Mouse (Mus musculus) heart, adult 18-20 months (tissue): ENCODE results near the gene Acta2. TPM values are rescaled to one million over a fixed set of nuclear protein-coding genes. Genes with fewer than 3 reads are reported as not detected.

ENCODE experiments used
- DNase-seq, 2 experiments: peaks; one replicate each; pipeline ENCODE4 v3.0.0; 2021 to 2022; ENCODE audit warnings: mixed read lengths in 1 of 2
- long read RNA-seq, 2 experiments: library from polyadenylated mRNA; stranded (forward); transcript quantifications; one replicate each; pipeline ENCODE4 v2.0.0; 2021
- total RNA-seq, 2 experiments: library from RNA; stranded (reverse); gene quantifications; 2 replicates each; pipeline ENCODE4 v1.2.3; 2021

Gene Acta2
- 100 to 1,000 TPM in 1 of 2 experiments, 10 to 100 TPM in 1; 89.3 to 104 TPM for total RNA-seq
- long read RNA-seq, experiment 1, transcript Acta2-201 (9 exons, 2,035 nt) = major isoform, 56 of 66 reads
- long read RNA-seq, experiment 1, partial matches to known transcripts = 3 of 66 reads
- long read RNA-seq, experiment 1, other reads (novel, unspliced or antisense) = 7 of 66 reads
- long read RNA-seq, experiment 2, transcript Acta2-201 (9 exons, 2,035 nt) = major isoform, 37 of 43 reads
- long read RNA-seq, experiment 2, partial matches to known transcripts = 5 of 43 reads
- long read RNA-seq, experiment 2, other reads (novel, unspliced or antisense) = 1 of 43 reads

DNA sequence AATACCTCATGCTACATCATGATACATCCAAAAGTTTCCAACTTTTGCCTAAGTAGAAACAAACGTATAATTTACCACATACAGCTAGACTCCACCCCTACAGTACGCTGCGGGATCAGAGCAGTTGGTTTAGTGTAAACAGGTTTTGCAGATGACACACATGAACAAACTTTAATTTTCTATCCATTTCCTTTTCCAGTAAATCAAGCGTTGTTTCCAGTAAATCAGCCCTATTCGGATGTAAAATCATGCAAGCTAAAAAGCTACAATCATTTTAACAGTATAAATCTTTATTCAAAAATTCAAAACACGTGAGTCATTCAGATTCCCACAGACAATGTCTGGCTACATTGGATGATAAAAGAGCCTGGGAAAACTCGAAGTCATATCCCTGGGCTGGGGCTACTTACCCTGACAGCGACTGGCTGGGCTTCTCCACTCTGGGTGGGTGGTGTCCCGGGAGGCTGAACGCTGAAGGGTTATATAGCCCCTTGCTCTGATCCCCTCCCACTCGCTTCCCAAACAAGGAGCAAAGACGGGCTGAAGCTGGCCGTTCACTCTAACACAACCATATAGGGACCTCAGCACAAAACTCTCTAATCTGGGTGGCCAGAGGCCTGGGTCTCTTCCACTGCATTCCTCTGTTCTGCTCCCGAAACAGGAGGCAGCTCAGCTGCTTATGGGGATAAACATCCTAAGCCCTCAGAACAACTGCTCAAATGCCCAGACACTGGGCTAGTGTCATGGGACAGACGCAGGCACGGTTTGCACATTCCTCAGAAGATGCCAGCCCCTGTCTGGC lies at the start of gene Acta2:
Gene Acta2 (minus strand): TSS at position 711 of the 802 bp plus-strand sequence.
- no peak for DNase-seq

DNA sequence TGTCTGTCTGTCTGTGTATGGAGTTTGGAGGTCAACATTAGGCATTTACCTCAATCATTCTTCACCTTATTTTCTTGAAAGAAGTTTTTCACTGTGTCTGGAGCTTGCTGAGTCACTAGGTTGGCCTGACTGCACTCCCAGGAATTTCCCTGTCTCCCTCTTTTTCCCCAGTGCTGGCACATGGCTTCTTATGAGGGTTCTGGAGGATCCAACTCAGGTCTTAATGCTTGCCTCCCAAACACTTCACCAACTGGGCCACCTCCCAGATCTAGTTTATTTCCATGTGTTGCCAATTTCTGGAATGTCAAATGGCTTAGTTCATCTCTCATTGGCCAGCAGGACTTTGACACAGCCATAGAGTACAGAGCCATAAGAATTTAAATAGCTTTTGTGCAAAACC lies 49.5 kb upstream of the Acta2 start:
- no peak for DNase-seq

DNA sequence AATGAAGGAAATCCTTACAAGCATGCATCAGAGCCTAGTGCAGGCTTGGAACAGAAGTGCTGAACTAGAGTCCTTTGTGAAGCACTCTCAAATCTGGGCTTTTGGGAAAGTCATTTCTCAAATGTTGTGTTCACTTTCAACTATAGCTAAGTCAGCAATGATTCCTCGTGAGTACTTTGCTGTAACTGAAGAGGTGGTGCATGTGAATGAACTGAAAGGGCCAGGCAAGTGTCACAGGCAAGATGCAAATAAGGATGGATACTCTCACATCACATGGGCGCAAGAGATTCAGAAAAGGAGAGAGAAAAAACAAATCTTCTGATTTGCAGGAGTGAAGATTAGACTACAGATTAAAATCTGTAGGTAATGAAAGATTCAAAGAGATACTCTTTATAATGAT lies 45.0 kb upstream of the Acta2 start:
- DNase-seq = no peak

DNA sequence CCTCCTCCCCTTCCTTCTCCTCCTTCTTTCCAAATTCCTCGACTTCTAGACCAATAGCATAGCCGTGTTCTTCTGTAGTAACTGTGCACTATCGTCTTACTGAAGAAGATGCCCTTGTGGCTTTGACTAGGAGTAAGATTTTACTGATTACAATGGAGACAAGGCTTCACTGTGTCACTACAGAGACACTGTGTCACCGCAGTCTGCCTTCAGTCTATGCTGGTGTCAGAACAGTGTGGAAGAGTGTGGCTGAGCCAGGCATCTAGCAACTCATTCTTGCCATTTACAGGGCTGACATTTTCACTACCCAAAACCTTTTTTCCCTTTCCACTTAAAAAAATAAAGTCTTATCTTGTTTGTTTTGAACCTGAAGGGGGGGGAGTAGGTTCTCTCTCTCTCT lies 43.8 kb upstream of the Acta2 start:
- no peak for DNase-seq

DNA sequence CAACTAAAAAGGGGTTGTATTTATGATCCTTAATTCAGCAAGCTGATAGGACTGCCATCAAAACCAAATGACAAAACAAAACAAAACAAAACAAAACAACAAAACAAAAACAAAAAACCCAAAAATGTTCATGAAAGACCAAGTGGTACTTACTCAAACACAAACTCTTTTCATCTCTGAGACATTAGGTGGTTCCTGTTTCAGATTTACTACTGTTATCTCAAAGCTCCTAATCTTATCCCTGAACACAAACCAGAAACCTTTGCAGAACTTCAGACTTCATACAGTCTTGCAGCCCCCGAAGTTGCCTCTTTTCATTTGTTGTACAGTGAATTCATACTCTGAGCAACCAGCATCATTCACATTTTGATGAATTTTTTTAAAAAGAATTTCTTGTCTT lies 43.1 kb upstream of the Acta2 start:
- no peak for DNase-seq

DNA sequence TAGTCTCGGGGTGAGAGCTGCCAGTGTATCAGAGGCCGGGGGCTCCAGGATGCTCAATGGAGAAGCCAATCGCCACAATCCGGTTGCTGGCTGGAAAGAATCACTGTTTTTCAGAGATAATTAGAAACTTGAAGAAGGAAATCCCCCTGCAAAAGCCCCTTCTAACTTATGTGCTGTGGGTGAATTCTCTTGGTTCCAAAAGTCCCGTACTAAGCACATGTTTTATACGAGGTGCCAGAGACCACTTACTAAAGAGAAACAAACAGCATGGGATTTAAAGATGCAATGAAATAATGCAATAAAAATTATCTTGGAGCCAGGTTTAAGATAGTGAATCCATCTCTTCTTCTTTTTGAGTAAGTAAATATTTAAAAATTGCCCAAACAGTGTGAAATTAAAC lies 40.1 kb upstream of the Acta2 start:
- no peak for DNase-seq

DNA sequence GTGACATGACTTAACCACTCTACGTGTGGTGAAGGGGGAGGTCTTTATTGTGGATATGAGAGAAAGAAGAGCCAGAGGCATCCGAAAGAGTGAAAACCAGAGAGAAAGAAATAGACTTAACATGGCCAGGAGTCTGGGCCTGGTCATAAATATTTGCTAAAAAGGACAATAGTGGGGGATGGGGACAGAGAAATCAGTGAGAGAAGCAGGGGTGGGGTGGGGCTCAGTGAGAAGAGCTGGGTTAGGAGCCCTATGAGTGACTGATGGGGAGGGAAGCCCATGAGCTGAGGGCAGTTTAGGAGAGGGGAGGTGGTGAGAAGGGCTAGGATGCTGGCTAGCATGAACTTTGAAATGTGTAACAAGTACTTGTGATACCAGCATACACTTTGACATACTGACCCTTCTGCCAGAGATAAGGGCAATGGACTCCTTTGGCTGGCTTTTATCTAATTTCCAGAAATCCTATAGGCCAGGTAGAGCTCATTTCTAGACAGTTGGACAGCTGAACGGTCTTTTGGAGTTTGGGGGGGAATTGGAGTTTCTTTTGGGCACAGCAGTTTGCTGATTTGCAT lies 38.1 kb upstream of the Acta2 start:
- DNase-seq = no peak

DNA sequence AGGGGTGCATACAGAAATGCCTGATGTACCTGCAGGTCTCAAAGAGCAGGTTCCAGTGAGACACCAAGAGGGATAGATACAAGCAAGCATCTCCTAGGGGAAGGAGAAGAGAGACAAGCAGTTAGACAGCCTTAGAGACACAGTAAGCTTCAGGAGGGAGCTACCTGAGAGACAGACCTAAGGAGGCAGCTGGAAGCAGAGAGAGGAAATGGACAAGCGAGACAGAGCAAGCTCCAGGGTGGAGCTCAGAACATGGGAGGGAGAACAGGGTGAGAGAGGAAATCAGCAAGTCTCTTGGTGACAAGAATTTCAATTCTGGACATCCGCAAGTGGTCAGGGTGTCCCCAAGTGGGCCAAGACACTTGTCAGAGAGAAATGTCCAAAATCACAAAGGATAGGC lies 37.3 kb upstream of the Acta2 start:
- DNase-seq = no peak

DNA sequence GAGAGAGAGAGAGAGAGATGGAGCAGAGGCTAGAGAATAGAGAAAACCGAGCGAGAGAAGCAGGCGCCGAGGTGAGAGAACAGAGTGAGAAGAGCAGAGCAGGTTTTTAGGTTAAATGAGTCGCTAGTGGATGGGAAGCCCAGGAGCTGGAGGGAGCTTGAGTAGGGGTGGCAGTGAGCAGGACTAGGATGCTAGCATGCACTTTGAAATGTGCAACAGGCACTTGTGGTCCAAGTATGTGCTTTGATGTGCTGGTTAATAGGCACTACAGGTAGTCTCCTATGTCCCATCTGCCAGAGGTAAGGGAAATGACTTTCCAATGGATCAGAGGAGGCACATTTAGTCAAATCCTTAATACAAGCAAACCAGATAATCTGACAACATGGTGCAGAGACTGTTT lies 36.6 kb upstream of the Acta2 start:
- DNase-seq = no peak

DNA sequence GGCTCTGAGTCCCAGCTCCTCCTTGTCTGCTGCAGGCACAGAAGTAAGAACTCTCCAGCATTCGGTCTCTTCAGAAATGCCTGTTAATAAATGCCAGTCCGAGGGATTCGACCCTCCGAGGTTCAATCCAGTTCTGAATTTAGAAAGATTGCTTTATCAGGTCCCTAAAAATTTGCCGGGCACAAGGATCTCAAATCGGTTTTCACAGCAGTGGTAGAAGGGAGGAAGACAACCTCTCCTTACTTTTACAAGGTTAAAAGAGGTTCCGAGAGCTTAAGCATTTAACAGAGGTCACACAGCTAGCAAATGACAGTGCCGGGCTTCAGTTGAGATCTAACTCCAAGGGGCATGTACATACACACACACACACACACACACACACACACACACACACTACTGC lies 36.0 kb upstream of the Acta2 start:
- DNase-seq = no peak

DNA sequence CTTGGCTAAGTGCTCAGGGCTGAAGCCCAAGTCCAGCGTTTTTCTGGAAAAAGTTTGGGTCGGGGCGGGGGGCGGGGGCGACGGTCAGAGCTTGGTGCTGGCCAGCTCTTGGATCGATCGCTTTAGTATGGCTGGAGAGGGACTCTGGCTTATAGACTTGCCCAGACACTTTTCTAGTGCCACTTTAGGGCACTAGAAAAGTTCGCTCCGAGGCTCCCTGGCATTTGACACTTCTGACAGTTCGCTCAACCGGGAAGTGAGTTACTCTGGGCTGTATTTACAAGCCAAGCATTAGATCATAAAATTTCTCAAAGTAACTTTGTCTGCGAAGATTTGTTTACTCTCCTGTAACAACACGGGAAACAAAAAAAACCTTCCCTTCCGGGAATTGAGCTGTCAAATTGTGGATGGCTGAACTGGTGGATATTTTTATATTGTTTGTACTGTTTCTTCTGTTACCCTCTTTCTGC lies 35.5 kb upstream of the Acta2 start:
- DNase-seq = peak; percentile 53 to 62

DNA sequence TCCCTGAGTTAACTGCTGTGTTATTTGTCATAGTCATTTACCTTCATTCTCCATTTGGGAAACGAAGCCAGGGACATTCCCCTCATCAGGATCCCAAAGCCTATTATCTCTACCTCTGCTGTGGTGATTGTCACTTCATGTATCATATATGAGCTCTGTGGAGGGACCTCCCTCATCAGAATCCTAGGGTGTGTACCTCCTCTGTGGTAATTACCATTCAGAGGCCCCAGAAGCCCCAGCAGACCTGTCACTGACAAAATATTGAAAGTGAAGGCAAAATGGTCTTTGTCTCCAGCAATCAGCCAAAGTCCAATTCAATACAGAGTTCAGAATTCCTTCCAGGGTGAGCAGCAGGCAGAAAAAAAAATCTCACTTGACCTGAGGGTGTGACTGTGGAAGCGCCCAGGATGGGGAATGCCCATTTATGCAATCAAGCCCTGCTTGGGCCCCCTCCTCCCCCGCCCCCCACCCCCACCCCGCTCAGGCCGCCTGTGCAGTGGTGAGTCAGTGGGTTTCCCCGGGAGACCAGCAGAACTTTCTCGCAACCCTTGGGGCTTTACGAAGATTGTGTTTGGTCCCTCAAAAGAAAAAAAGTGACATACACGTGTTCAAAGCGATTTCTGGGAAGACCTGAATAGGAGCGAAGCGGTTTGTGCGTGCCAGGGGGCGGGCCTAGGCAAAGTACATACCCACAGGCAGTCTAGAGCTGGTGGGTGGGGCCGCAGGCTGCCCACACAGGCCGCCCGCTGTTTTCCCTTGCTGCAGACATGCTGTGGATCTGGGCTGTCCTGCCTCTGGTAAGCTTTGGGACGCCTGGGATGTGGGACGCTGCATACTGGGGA lies 34.8 kb upstream of the Acta2 start, which contains the start of gene Fas:
Gene Fas (plus strand): TSS at position 719 of the 842 bp plus-strand sequence.
- peak; percentile 87 to 93 for DNase-seq

DNA sequence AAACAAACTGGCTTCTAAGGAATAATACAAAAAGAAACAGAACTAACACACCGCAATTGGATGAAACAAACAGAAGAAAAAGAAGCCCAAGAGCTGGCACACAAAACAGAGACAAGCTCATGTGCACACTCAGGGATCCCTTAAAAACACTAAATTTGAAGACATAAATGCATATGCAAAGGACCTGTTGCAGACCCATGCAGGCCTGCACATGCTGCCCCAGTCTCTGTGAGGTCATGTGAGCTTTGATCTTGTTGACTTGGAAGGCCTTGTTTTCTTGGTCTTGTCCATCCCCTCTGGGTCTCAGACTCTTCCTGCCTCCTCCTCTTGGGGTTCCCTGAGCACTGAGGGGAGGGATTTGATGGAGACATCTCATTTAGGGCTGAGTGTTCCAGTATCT lies 33.3 kb upstream of the Acta2 start:
- DNase-seq = no peak

DNA sequence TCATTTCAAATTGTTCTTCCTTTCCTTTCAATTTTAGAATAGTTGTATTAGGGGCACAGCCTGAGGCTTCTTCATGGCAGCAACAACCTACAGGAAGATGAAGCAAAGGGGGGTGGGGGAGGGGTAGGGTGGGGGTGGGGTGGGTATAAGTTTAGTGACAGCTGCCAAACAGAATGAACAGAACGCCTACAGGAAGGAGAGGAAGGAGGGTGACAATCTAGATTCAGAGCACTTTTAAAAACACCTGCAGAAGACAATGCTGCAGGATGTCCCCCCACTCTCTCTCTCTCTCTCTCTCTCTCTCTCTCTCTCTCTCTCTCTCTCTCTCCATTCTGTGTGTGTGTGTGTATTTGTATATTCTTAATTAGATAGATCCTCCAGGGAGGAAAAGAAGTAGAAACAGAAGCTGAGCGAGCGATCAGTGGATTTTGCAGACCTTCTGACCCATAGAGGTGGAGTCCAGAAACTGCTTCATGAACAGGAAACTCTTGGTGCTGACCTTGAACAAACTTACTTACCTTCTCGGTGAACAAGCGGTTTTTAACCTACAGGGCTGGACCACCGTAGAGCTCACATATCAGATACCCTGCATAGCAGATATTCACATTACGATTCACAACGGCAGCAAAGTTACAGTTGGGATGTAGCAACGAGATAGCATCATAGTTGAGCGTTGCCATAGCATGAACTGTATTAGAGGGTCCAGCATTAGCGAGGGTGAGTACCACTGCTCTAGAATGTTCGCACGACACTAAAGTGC lies 32.4 kb upstream of the Acta2 start:
- DNase-seq = no peak

DNA sequence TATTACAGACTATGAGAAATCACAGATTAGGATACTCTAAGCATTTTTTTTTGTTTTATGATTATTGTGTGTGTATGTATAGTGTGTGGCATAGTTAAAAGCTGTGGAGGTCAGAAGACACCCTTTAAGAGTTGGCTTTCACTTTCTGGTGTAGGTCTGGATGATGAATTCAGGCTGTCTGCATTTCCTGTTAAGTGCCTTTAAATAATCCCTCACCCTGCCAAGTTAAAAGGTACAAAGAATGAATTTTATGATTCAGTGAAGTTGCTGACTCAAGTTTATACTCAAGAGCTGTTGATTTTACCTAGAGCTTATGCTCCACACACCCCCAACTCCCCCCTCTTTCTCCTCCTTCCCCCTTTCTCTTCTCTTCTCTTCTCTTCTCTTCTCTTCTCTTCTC lies 31.8 kb upstream of the Acta2 start:
- DNase-seq = no peak

DNA sequence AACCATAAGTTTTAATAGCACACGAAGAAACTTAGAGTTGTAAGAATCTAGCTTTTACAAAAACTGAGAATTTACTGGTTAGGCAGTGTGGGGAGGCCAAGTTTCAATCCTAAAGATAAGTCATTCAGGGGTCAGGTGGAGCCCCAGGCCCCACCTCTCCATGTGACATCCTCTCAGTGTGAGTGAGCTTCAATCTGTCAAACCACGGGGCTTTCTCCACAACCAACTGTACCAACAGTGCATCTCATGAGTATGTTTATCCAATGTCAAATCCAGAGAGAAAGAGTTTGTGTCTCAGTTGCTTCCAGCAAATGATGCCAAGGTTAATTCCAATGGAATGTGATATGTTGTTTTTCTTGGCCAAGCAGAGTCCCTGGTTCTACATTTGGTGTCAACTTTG lies 29.4 kb upstream of the Acta2 start:
- DNase-seq = no peak

DNA sequence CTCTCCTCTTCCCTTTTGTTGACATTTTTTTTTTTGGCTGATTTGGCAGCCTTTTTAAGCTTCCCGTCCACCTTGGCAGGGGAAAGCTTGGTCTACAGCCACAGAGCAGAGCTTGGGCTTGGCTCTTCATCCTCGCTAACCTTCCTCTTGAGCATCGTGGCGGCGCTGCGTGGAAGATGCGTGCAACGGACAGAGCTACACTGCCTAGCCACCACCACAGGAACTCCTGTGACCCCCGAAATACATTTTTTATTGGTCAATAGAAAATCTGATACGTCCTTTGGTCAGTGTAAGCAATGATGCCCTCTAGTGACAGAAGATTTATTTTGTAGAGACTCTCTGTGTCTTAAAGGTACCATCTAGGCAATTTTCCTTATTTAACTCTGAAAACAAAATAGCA lies 29.0 kb upstream of the Acta2 start:
- peak; percentile 47 to 79 for DNase-seq

DNA sequence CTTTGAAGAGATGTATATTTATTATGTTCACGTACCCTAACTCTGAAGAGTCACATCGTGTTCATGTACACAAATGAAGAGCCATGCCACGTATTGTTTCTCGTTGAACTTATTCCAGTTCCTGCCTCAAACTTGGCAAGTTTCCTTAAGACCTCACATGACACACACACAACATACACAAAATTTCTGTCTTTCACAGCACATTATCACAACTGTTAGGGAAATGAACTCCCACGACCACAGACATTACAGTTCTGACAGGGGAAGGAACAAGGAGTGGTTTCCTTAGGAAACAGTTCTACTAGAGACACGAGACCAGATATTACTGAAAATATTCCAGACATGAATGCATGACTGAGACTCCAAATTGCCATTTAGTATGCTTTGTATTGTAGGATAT lies 28.2 kb upstream of the Acta2 start:
- DNase-seq = peak; percentile 42 to 62

DNA sequence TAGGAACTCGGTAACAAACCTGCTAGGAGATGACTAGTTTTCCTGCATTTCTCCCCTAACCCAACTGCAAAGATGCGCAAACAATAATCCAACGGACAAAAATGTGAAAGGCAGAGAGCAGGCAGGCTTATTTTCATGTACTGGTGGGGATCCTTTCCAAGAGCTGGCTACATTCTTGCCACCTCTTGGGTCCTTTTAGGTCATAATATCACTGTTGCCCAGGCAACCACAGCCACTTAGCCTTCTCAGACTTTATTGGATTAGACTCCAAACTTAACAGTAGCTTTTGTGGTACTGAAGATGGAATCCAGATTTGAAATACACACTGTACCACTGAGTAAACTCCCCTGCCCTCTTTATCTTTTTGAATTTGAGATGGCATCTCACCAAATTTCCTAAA lies 22.7 kb upstream of the Acta2 start:
- no peak for DNase-seq

DNA sequence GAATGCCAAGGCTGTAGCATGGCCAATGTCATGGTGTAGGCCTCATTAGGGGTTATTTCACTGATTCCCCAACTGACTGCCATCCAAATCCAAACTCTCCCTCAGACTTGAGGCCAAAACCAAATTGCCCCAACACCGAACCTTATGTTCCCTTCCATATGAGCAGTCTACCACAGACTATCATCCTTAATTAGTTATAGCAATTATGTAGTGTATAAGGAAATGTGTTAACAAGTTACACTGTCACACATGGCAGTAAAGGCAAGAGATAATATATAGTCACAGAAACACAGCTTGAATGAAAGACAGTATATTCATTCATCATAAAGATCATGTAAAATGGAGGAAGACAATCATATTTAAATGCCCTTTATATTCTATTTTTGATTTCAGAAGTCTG lies 17.7 kb upstream of the Acta2 start:
- DNase-seq = no peak

DNA sequence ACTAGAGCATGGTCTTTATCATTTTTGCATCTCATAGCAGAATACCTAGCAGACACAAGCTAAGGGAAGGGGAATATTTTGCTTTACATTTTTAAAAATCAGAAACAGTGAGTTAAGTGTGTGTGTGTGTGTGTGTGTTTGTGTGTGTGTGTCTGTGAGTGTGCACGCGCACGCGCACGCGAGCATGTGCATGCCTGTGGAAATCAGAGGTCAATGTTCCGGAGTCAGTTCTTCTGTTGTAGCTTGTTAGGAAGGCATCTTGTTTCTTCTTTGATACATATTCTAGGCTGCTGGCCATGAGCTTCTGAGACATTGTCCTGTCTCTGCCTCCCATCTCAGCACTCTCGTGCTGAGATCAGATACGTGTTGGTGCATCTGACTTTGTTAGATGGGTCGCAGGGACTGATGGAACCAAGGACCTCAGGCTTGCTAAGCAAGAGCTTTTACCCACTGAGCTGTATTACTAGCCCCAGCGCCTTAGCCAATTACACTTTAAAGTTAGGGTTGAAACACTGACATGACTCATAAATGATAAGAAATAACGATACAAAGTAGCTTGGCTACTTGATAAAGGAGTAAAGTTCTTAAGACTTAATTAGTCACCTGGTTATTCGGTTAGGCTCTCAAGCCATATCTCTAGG lies 15.6 kb upstream of the Acta2 start:
- DNase-seq = no peak
